Mouse (Mus musculus): ENCODE data around the gene Timm50.

The Timm50 gene

DNA sequence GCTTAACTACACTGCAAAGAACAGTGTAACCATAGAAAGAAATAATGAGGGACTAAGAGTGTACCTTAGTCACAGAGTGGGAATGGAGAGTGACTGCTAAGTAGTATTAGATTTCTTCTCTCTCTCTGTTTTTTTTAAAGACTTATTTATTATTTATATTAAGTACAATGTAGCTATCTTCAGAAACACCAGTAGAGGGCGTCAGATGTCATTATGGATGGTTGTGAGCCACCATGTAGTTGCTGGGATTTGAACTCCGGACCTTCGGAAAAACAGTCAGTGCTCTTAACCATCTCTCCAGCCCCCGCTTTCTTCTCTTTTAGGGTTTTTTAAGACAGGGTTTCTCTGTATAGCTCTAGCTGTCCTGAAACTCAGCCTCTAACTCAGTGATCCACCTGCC is 14.6 kb upstream of the Timm50 start:
- no peak for DNase-seq (ENCODE audit: low read depth, low spot score)

DNA sequence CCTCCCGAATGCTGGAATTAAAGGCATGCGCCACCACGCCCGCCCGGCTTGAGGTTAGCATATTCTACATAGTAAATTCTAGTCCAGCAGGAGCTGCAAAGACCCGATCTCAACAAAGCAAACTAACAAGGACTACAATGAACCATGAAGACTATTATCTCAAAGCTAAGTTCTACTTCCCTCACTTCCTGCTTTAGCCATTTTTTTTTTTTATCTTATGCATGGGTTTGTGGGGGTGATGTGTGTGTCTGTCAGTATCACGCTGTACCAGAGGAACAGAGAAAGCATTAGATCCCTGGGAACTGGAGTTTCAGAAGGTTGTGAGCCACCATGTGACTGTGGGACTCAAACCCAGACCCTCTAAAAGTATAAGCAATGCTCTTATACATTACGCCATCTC is 13.4 kb upstream of the Timm50 start:
- no peak for DNase-seq (ENCODE audit: low read depth, low spot score)

DNA sequence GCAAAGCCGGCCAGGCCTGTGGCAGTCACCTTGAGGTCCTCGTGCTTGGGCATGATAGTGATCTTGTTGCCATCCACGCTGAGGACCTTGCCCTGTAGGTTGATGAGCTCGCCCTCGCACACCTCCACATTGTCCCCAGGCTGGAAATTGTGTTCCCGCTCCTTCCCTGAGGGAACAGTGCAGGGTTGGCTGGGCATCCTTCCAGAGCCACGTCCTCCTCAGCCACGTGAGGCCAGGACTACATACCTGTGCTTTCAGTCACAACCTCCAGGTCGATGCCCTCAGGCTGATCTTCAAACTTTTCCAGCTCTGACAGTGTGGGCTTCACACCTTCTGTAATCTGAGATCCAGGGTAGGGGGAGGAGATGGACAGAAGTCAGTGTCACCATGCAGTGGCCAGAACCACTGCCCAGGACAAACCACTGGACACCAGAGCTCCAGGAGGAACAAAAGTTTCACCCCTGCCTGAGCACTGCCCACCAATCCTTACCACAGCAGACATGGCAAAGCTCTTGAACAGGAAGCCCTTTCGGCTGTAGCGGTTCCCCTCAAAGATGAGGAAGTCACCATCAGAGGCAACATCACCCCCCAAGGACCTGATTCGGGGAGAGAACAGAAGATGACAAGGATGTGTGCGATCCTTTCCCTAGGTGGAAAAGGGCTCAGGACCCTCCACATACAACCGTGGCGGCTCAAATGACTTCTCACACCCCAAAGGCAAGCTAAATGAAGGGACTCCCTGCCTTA is 10.3 kb upstream of the Timm50 start:
- no peak for DNase-seq (ENCODE audit: low read depth, low spot score)

DNA sequence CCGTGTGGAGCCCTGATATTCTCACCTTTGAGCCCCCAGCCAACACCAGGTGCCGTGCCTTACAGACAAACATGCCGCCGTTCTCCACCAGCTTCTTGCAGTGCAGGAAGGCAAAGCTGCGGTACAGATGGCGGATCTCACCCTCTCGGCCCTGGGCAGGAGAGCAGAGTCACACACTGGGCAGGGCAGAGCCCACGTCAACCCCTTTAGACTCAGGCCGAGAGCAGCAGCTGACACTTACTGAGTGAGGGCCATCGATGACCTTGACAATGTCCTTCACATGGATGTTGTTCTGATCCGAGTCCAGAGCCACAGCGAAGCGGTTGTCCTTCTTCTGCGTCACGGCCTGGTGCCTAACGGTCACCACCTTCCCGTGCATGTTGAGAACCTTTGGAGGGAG is 6.8 kb upstream of the Timm50 start:
- no peak for DNase-seq (ENCODE audit: low read depth, low spot score)

DNA sequence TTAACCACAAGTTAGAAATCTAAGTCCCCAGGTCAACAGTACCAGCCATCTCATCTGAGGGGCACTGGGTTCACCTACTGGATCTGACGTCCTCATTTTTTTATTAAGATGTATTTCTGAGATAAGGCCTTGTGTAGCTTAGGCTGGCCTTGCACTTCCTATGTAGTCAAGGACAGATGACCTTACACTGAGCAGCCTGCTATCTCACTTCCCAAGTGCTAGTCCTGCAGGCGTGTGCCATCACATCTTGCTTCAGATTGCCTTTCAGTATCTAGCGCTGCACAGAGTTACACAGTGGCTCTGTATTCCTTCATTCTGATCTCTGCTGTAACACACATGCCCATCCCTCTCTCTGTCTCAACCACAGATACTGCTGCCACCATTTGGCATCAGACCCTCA is 6.2 kb upstream of the Timm50 start:
- no peak for DNase-seq (ENCODE audit: low read depth, low spot score)

DNA sequence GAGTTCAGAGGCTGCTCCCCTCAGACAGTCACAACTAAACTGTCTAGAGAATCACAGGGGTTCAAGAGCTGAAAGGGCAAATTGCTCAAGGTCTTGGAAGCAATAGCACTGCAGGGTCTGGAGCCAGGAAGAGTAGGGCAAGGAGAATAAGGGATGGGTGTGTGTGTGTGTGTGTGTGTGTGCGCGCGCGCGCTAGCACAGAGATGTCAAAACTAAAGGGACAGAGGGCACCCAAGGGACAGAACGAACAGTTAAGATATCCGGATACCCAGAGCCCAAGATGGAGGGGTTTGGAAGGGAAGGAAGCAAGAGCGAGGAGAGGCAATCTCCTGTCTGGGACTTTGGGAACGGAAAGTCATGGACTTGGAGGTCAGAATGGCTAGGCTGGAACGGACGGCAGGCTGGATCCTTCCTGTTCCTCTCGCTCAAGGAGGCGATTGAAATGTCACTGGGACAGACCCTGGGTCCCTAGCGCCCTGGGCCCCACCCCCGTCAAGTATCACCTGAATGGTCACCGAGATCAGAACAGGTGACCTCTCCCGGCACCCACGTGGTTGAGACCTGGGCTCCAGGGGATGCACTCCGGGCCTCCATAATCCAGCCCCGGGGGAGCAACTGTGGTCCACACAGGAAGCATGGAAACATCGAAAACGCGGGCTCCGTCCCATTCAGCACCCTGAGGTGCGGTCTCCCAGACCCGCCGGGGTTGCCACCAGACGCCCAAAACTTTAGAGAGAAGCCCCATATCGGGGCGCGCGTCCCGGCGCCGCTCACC is 534 bp downstream of the Timm50 start:
- DNase-seq (ENCODE audit: low read depth, low spot score) = no peak

DNA sequence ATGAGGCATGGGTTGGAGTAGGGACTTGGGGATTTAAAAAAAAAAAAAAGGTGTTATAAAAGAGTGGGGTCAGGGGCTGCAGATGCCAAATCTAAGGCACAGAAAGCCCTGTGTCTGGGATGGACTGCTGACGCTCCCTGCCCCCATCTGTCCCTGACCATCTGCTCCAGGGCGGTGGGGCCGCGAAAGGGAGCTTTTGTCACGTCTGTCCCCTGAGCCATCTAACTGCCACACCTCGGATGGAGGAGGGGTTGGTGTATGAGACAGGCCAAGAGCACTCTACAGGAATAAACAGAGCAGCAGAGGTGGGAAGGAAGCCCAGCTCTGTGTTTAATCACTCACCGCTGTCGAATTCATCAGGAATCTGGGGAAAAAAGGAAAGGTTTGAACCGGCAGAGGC is 2.1 kb downstream of the Timm50 start:
- no peak for DNase-seq (ENCODE audit: low read depth, low spot score)

DNA sequence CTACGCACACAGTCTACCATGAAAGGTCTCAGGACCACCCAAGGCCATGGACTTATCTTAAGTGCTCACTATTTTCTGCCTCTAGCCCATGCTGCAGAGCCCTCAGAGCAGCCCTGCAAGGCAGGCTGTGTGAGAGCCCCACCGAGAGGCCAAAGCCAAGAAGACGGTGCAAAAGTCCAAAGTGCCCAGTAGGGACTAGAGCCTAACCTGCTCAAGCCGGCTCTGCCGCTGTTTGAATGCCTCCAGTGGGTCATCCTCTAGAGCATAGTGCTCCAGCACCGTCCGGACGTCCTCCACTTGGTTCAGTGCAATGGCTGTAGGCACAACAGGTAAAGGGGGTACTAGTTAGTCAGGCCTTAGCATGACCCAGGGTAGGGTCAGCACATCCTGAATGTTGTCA is 5.7 kb downstream of the Timm50 start:
- no peak for DNase-seq (ENCODE audit: low read depth, low spot score)

DNA sequence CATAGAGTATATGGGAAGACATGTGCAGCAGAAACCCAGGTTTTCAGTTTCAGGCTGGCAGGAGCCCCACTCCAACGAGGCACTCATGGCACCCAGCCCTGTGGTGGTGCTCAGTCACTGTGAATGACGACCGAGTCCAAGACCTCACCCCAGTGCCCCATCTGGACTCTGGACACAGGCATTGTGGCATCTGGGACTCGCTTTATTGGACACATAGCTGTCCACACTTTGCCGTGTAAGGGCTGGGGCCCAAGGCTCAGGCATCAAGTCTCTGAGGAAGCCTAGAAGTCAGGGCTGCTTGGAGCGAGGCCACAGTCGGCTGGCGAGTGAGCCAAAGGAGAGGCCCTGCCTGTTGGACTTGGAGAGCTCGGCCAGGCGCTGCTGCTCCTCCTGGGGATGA is 6.2 kb downstream of the Timm50 start:
- no peak for DNase-seq (ENCODE audit: low read depth, low spot score)

DNA sequence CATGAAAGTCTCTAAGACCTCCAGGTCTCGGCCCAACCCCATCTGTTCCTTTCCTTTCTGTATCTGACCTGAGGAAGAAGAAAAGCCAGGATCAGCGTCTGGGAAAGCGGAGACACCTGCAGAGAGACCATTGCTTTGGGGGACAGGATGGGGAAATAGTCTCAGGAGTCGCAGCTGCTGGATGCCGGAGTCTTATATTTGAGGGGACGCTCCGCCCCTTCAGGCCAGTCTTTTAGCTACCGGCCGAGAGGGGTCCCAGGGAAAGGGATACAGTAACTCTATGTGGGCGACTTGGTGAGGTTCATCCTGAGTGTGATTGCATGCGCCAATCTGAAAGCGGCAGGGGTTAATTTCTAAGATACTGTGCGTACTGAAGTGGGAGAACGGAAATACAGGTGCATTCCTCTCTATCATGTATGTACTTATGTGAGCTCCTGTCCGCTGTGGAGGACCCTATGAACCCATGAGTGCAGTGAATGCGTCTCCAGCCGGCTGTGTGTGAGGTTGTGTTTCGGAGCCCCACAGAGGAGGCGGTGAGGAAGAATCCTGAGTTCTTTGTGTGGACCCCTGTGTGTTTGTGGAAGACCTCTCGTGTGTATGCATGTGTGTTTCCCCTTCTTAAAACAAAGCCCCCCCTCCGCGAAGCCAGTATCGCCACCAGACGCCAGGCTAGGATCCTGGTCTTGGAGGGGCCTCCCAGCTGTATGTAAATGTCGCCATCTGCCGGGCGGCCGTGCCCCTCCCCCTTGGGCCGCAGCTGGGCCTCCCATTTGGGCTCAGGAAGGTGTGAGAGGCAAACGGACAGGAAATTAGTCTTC is 10.0 kb downstream of the Timm50 start, which contains the start of gene Dll3:
TSS of gene Dll3 (minus strand) at position 623 of the 818 bp plus-strand sequence.
- no peak for DNase-seq (ENCODE audit: low read depth, low spot score)

DNA sequence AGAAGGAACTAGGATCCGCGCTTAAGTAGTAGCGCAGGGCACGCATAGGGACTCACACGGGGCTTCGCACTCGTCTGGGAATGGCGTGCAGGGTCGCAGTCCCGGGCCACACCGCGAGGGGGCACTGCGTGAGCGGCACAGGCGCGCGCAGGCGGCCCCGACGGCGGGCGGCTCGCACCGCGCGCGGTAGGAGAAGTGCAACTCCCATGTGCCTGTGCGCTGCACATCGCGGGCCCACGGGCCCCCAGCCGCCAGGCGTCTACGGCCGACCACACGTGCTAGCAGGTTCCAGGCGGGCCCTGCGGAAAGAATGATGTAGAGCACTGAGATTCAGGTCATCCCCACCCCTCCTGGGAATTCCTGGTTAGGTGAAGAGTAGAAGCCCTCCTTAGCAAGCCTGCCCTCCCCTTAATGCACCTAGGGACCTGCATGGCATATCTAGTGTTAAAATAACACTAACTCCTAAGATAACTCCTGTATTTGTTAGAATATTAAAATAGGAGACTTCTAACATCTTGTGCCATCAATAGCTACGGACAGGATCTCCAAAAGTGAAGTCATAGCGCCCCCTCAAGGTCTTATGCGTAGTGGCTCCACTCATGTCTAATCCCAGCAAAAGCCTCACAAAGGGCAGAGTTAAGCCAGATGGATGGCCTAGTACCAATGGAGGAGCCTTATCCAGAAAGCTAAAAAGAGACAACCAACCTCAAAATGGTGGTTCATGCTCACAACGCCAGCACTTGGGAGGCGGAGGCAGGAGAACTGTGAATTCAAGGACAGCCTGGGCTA is 12.8 kb downstream of the Timm50 start:
- DNase-seq (ENCODE audit: low read depth, low spot score) = no peak

DNA sequence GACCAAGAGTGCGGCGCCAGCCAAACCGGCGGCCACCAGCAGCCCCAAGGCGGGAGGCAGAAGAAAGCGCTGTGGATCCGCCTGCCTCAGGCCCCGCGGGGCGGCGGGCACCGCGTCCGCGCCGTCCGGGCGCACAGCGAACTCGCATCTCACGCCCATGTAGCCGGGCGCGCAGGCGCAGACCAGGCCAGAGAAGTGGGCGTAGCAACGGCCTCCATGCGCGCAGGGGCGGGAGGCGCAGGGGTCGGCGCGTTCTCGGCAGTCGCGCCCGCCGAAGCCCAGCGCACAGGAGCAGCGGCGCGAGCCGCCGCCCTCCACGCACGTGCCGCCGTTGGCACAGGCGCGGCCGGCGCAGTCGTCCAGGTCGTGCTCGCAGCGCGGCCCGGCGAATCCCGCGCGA is 17.4 kb downstream of the Timm50 start:
- no peak for DNase-seq (ENCODE audit: low read depth, low spot score)

DNA sequence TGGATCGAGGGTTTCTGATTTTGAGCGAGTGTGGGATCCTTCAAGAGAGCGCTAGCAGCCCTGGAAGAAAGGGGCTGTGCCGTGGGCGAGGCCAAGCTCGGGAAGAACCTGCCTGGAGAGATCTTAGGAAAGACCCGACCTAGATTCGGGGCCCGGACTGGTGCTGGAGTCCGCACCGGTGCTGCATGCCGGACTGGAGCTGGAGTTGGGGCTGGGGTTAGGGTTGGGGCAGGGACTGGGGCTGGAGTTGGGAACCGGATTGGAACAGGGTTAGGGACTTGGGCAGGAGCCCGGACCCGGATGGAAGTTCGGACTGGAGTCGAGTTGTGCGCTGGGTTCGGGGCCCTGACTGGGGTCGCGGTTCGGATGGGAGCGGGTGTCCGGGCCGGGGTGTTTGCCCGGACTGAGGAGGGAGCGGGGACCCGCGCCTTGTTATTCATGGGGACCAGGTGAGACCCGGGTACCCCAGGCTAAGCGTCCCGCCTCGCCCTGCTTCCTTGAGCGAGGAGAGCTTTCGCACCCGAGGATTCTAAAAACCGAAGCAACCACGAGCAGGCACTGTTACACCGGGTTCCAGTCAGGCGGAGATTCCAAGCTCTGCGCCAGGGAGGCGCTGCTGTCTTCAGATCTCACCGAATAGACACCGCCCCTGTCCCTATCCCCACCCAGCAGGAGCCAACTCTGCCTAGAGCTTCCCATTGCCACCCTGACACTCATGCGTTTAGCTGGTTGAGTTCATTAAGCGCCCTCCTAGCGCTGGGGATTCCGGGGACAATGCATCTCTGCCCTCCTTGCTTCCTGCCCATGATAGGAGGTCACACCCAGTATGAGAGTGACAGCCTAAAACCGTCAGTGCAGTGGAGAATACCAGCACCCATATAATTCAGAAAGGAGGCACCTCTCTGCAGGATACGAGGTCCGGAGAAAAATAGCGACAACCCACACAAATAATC is 21.0 kb downstream of the Timm50 start, which contains the start of gene Selenov:
TSS of gene Selenov (minus strand) at position 549 of the 953 bp plus-strand sequence.
- DNase-seq (ENCODE audit: low read depth, low spot score) = no peak

DNA sequence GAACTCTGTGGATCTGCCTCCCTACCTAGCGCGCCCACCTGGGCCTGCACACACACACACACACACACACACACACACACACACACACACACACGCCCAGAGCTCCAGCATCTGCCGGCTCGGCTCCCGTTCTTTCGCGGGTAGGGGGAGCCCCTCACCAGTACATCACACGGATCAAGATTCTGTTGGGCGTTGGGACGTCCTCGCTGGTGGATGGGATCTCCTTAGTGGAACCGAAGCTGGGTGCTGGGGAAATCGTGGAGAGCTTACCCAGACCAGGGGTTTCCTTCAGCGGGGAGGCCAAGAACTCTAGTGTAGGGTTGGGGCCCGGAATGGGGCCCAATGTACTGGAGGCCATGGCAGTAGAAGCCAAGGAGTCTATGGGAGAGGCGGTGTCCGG is 21.7 kb downstream of the Timm50 start:
- DNase-seq (ENCODE audit: low read depth, low spot score) = no peak

DNA sequence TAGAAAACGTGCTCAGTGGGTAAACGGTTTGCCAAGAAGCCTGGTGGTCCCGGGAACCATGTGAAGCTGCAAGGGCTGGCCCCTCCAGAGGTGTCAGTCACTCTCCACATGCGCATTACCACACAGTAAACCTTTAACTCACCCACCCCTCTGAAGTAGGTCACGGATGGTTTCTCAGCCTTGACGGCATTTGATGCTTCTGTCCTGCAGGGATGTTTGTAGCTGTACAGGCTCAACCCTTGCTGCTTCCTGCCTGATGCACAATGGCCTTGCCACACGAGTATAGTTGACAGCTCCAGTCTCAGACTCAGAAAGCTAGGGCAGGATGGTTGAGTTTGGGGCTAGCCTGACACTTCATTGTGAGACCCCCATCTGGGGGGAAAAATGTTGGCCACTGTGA is 31.2 kb downstream of the Timm50 start:
- no peak for DNase-seq (ENCODE audit: low read depth, low spot score)

DNA sequence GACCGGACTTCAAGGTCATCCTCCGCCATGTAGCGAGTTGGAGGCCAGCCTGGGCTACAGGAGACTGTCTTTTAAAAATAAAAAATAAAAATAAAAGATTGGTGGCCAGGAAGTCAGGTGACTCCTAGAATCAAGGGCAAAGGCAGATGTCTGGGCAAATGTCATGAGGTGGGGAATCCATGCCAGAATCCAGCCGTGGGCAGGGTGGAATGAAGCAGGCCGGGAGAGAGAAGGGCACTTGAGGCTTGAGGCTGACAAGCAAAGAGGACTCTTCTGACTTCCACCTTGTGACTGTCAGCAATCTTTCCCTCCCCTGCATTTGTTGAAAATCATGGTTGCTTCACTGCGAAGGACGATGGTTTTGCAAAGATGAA is 33.6 kb downstream of the Timm50 start:
- no peak for DNase-seq (ENCODE audit: low read depth, low spot score)

DNA sequence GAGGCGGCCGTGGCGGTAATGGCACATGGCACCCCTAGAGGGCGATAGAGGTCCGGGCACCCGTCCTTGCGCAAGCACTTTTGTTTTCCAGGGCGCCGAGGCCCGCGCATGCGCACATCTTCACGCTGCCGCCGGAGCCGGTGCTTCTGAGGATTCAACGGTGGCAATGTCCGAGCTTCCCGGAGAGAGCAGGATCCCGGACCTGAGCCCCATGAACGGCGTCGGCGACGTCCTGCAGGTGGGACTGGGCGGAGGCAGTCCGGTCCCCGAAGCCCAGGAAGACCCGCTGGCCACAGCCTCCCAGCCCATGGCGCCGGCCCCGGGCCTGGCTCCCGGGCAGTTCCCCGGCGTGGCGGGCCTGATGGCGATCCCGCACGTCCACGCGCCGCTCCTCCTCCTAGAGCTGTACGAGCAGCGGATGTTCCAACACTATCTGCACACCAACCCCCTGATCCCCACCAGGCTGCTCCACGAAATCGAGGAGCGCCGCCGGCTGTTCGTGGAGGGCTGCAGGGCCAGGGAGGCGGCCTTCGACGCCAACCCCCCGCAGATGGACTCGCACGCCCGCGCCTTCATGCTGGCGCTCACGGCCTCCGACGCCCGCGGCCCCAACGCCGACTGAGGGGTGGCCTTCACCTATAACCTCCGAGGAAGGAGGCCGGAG is 34.1 kb downstream of the Timm50 start, which contains the start of gene Eid2b:
TSS of gene Eid2b (plus strand) at position 125 of the 664 bp plus-strand sequence.
- DNase-seq (ENCODE audit: low read depth, low spot score) = peak; percentile 89

DNA sequence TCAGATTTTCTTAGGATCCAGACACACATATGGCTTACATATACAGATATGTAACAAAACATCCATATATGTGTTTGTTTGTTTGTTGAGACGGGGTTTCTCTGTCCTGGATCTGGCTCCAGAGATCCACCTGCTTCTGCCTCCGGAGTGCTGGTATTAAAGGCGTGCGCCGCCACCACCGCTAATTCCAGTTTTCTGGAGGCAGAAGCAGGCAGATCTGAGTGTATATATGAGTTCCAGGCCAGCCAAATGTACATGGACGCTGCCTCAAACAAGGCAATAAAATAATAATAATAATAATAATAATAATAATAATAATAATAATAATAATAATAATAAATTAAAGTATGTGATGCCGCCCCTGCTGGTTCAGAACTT is 34.6 kb downstream of the Timm50 start:
- no peak for DNase-seq (ENCODE audit: low read depth, low spot score)

DNA sequence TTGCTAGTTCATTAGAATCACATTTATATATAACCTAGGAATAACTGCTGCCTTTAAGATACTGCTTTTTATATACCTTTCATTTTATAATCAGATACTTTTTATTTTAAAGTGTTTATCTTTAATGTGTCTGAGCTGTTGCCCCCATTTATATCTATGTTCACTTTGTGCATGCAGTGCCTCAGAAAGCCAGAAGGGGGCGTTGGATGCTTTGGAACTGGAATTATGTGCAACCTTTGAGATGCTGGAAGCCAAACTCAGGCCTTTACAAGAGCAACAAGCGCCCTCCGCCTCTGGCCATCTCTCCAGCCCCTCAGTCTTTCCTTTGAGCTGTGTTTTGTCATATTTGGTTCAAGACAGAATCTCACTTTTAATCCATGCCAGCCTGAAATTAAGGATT is 40.1 kb downstream of the Timm50 start:
- no peak for DNase-seq (ENCODE audit: low read depth, low spot score)

DNA sequence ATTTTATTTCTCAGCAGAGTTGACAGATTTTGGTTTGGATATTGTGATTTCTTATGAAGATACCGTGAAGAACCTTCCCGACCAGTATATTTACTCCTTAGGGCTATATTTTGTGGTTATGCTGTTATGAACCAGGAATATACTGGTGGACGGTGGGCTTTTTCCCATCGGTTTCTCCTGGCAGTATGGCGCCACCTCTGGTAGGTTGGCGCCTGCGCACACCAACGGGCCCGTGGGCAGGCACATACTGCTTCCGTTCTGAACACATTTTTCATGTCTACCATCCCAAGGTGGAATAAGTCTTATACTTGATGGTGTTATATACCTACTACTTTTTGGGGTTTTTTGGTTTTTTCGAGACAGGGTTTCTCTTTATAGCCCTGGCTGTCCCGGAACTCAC is 42.5 kb downstream of the Timm50 start:
- no peak for DNase-seq (ENCODE audit: low read depth, low spot score)
